ENCODE assay signal across 8 mouse cellular contexts in genomic region chr2:30077502-30078348, GRCm38 (mm10). TPM values are rescaled to one million over a fixed set of nuclear protein-coding genes. Genes with fewer than 3 reads are reported as not detected.
DNase-seq lines count a peak whose midpoint lies in the region; ATAC-seq lines count a peak whose summit lies in the region.

Pkn3 (plus strand) TSS chr2:30077684.

- peak within 1 kb of the TSS; percentile 88 for H3K27ac ChIP-seq in embryonic facial prominence, embryonic 13.5 days
- H3K27ac ChIP-seq in liver, embryonic 11.5 days (ENCODE audit: low read depth, low read length) = peak within 1 kb of the TSS; percentile 88

- H3K9ac ChIP-seq in embryonic facial prominence, embryonic 13.5 days = peak within 1 kb of the TSS; percentile 74
- peak within 1 kb of the TSS; percentile 82 for H3K9ac ChIP-seq in liver, embryonic 11.5 days (ENCODE audit: low read depth, low read length)

- ATAC-seq in embryonic facial prominence, embryonic 13.5 days (ENCODE audit: insufficient number of reproducible peaks, insufficient read depth, low FRiP score, low TSS enrichment, low read depth) = peak; percentile 73
- ATAC-seq in liver, embryonic 11.5 days (replicated peaks; ENCODE audit: low FRiP score) = peak; percentile 75
- ATAC-seq in monocyte, adult 5-6 weeks (replicated peaks; ENCODE audit: insufficient number of reproducible peaks, low FRiP score, low TSS enrichment, poor library complexity, severe bottlenecking) = peak; percentile 78

- under 1% methylated on average over 53 of the region's 53 CpGs for WGBS in embryonic facial prominence, embryonic 13.5 days
- WGBS in liver, embryonic 11.5 days = under 1% methylated on average over 53 of the region's 53 CpGs

- peak within 1 kb of the TSS; percentile 62 for H3K4me3 ChIP-seq in embryonic facial prominence, embryonic 13.5 days
- H3K4me3 ChIP-seq in liver, embryonic 11.5 days (ENCODE audit: low read depth, low read length) = peak within 1 kb of the TSS; percentile 71

- peak within 1 kb of the TSS; percentile 92 for H3K4me2 ChIP-seq in embryonic facial prominence, embryonic 13.5 days
- peak within 1 kb of the TSS; percentile 98 for H3K4me2 ChIP-seq in liver, embryonic 11.5 days

- peak; percentile 86 to 90 for DNase-seq in B cell, adult 2 months
- peak; percentile 71 to 88 for DNase-seq in adrenal gland, postnatal 4 days (ENCODE audit: low spot score in 2 of 2)
- peak; percentile 82 for DNase-seq in heart, adult 8-10 months (ENCODE audit: low spot score)
- DNase-seq in kidney, adult 8-10 months = peak; percentile 72 to 83
- DNase-seq in liver, embryonic 11.5 days (ENCODE audit: low spot score) = peak; percentile 87
- peak; percentile 62 to 75 for DNase-seq in spleen, postnatal 36 days (ENCODE audit: low spot score in 2 of 2)

- H3K27me3 ChIP-seq in embryonic facial prominence, embryonic 13.5 days = no peaks in the 10 kb centered on the region
- no peaks in the 10 kb centered on the region for H3K27me3 ChIP-seq in liver, embryonic 11.5 days (replicated peaks; ENCODE audit: control insufficient read depth, insufficient read depth, low read length)

- H3K4me1 ChIP-seq in embryonic facial prominence, embryonic 13.5 days = peaks cover 16% of the 10 kb centered on the region
- H3K4me1 ChIP-seq in liver, embryonic 11.5 days (replicated peaks; ENCODE audit: control insufficient read depth, insufficient read depth, low read length) = peaks cover 8% of the 10 kb centered on the region; the same call in 1 of the 2 replicates

- peaks cover 17% of the 10 kb centered on the region for H3K36me3 ChIP-seq in embryonic facial prominence, embryonic 13.5 days
- H3K36me3 ChIP-seq in liver, embryonic 11.5 days (ENCODE audit: control insufficient read depth, insufficient read depth, low read length) = peaks cover 2% of the 10 kb centered on the region; the same call in 1 of the 2 replicates

- no peaks in the 10 kb centered on the region for H3K9me3 ChIP-seq in embryonic facial prominence, embryonic 13.5 days
- H3K9me3 ChIP-seq in liver, embryonic 11.5 days (ENCODE audit: control insufficient read depth, low read length) = no peaks in the 10 kb centered on the region

RNA-seq across cellular contexts. Expression of gene Pkn3, which starts in this region (rescaled TPM):
- 10 to 100 TPM; 11.4 to 12.4 TPM for total RNA-seq in adrenal gland, postnatal 4 days (2021)
- 7.6 and 11.4 TPM in 2 replicates for polyA plus RNA-seq in embryonic facial prominence, embryonic 13.5 days (2015; fragmentation: Nextera tagmentation; extraction: Ambion mirVana)
- 10 to 100 TPM in 2 of 4 experiments, 1 to 10 TPM in 2; 9.0 to 11.2 (median 10.1) TPM for total RNA-seq in heart, adult 8-10 months (2022)
- 9.6 and 10.2 TPM in 2 replicates for polyA plus RNA-seq in liver, embryonic 11.5 days (2014; fragmentation: Nextera tagmentation; extraction: Ambion mirVana)
- total RNA-seq in monocyte, adult 5-6 weeks (2017) = 0.38 to 1.1 TPM (median 0.39 TPM) in 3 replicates

Comparison
In these comparisons a context has a peak if more than half of its experiments do, and no peak if none do; other contexts are left out.
1. Peak in every context shown above with its lines: DNase-seq, ATAC-seq, H3K4me3 ChIP-seq and H3K27ac ChIP-seq.